In genomic region chr5:136045987-136046386, GRCm38 (mm10) we compare ENCODE assay signal across 8 mouse cellular contexts. TPM values are rescaled to one million over a fixed set of nuclear protein-coding genes. Genes with fewer than 3 reads are reported as not detected.
DNase-seq lines count a peak whose midpoint lies in the region; ATAC-seq and TF ChIP-seq lines count a peak whose summit lies in the region.
"Had no signal": no experiment of that assay in that cellular context is flagged by ENCODE, and none has a peak within 500 bp of the region (broad histone marks: within the 10 kb centered on the region; RNA-seq: fewer than 3 reads in every experiment).

No protein-coding gene starts in this region.

- no peaks in the 10 kb centered on the region for H3K36me3 ChIP-seq in forebrain, embryonic 11.5 days (ENCODE audit: control insufficient read depth, insufficient read depth, low read length)

- WGBS in forebrain, embryonic 11.5 days, result 3% methylated on average over 10 of the region's 10 CpGs

- H3K4me2 ChIP-seq in forebrain, embryonic 11.5 days (ENCODE audit: low read depth, low read length, severe bottlenecking), result no peak overlapping the region

- DNase-seq in Muller cell, postnatal 12 days (ENCODE audit: inconsistent ontology term), result peak; percentile 89
- peak; percentile 82 for DNase-seq in brain, embryonic 14.5 days (ENCODE audit: low read depth)
- DNase-seq in forebrain, embryonic 11.5 days (ENCODE audit: low spot score), result peak; percentile 94
- peak; percentile 29 for DNase-seq in heart, postnatal 25 days (ENCODE audit: low spot score)
- peak; percentile 66 for DNase-seq in layer of hippocampus, adult 9-10 months (ENCODE audit: low spot score)
- peak; percentile 77 to 87 for DNase-seq in lung, postnatal 4 days
- peak; percentile 64 for DNase-seq in spleen, adult 12 weeks (ENCODE audit: low spot score)

- TF ChIP-seq POLR2A in brain, embryonic 14.5 days (IDR thresholded peaks at IDR 0.05; ENCODE audit: borderline replicate concordance, extremely low read depth, insufficient read depth, insufficient read length, poor library complexity, severe bottlenecking), result no peak

- no peaks in the 10 kb centered on the region for H3K27me3 ChIP-seq in forebrain, embryonic 11.5 days (ENCODE audit: control insufficient read depth, insufficient read depth, low read length)

- no peak overlapping the region for H3K4me3 ChIP-seq in forebrain, embryonic 11.5 days (ENCODE audit: low read depth, low read length)
- H3K4me3 ChIP-seq: megakaryocyte, embryonic 14.5 days had no signal

- peak overlapping the region; percentile 6; the same call in 1 of the 2 replicates for H3K9ac ChIP-seq in forebrain, embryonic 11.5 days (ENCODE audit: low read length)

- no peak overlapping the region for H3K27ac ChIP-seq in forebrain, embryonic 11.5 days (ENCODE audit: low read depth, low read length)

- intact Hi-C loops in heart, postnatal 25 days (cut with DNase I), result loop anchor here (1.0 to 5.0 kb wide), 3 partner anchors 15 to 64 kb away; partner anchors contain the start of gene Zp3

- TF ChIP-seq CTCF in brain, embryonic 14.5 days (IDR thresholded peaks at IDR 0.05; ENCODE audit: borderline replicate concordance, extremely low read depth, insufficient read depth, insufficient read length), result peak; percentile 92

- ATAC-seq in forebrain, embryonic 11.5 days (replicated peaks; ENCODE audit: low FRiP score), result peak; percentile 55

- no peaks in the 10 kb centered on the region for H3K4me1 ChIP-seq in forebrain, embryonic 11.5 days (replicated peaks; ENCODE audit: control insufficient read depth, insufficient read depth, low read length)

- no peaks in the 10 kb centered on the region for H3K9me3 ChIP-seq in forebrain, embryonic 11.5 days (ENCODE audit: control insufficient read depth, low read length)

RNA-seq across cellular contexts. Expression of gene Upk3b, which starts 7.7 kb away (rescaled TPM):
- polyA plus RNA-seq in brain, embryonic 14.5 days (2012; rRNA removed), result 0.06 and 0.11 TPM in 2 replicates
- not detected in 2 replicates for polyA plus RNA-seq in forebrain, embryonic 11.5 days (2014; fragmentation: Nextera tagmentation; extraction: Ambion mirVana)
- 10 to 100 TPM; 20.0 to 28.8 TPM for total RNA-seq in heart, postnatal 25 days (2021)

RNA-seq across cellular contexts. Expression of gene Upk3bl, which starts 8.3 kb away (rescaled TPM):
- polyA plus RNA-seq in brain, embryonic 14.5 days (2012; rRNA removed), result 0.26 and 0.40 TPM in 2 replicates
- polyA plus RNA-seq in forebrain, embryonic 11.5 days (2014; fragmentation: Nextera tagmentation; extraction: Ambion mirVana), result 0.77 and 0.80 TPM in 2 replicates
- not detected for total RNA-seq in heart, postnatal 25 days (2021)

RNA-seq across cellular contexts. Expression of gene Rasa4, which starts 37.7 kb away (rescaled TPM):
- 9.5 and 18.1 TPM in 2 replicates for polyA plus RNA-seq in brain, embryonic 14.5 days (2012; rRNA removed)
- 4.3 and 7.2 TPM in 2 replicates for polyA plus RNA-seq in forebrain, embryonic 11.5 days (2014; fragmentation: Nextera tagmentation; extraction: Ambion mirVana)
- 1 to 10 TPM; 6.5 to 7.2 TPM for total RNA-seq in heart, postnatal 25 days (2021)

RNA-seq across cellular contexts. Expression of gene Dtx2, which starts 51.4 kb away (rescaled TPM):
- polyA plus RNA-seq in brain, embryonic 14.5 days (2012; rRNA removed), result 26.7 and 28.4 TPM in 2 replicates
- polyA plus RNA-seq in forebrain, embryonic 11.5 days (2014; fragmentation: Nextera tagmentation; extraction: Ambion mirVana), result 35.4 and 37.0 TPM in 2 replicates
- total RNA-seq in heart, postnatal 25 days (2021), result 1 to 10 TPM; 7.9 to 8.4 TPM

Comparison
In these comparisons a context has a peak if more than half of its experiments do, and no peak if none do; other contexts are left out.
1. DNase-seq: peak in every context shown above with its lines; median percentile 94 in forebrain, embryonic 11.5 days; 89 in Muller cell, postnatal 12 days; 82 in brain, embryonic 14.5 days; 82 in lung, postnatal 4 days; 66 in layer of hippocampus, adult 9-10 months; 64 in spleen, adult 12 weeks; 29 in heart, postnatal 25 days.